Mouse (Mus musculus): Measurements from ENCODE around the gene 4930519G04Rik. TPM values are rescaled to one million over a fixed set of nuclear protein-coding genes. Genes with fewer than 3 reads are reported as not detected.
"Not testable (repeated sequence)": the region's sequence is repeated elsewhere in the genome, so short reads cannot be mapped to it uniquely, and the experiment has no call there.

The 4930519G04Rik gene
- total and polyA plus RNA-seq, 3 experiments, result not detected

DNA sequence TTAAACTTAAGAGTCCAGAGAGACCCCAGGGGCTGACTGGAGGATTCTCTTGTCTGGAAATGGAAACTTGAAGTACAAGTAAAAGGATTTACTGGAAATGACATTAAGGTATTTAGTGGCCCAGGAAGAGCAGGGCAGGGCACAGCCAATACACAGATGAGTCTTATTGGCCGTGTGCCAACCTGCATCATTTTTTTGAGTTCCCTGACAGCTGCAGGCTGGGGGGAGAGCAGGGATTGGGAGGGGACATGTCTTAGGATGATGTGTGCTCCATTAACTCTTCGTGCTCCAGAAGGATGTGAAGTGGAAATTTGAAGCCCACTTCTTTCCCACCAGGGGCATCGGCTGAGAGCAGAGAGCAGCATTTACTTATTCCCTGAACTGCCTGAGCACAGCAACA is 11.3 kb upstream of the 4930519G04Rik start:
- DNase-seq, result not testable (repeated sequence)

DNA sequence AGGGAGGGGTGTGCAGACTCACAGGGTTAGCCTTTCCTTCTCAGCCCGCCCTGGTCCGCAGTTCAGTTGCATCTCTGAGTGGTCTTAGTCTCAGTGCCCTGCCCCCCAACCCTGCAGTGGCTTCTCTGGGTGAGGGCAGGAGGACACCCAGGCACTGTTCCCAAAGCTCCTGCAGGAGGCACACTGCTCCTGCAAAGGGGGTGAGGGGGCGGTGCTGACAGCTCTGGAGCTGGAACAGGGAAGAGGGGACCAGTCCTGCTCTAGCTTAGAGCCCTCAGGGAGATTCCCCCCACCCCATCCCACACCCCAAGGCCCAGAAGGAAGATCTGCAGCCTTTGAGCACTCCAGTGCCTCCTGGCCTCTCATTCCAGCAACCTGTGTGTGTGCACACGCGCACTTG is 10.8 kb upstream of the 4930519G04Rik start:
- no peak for DNase-seq

DNA sequence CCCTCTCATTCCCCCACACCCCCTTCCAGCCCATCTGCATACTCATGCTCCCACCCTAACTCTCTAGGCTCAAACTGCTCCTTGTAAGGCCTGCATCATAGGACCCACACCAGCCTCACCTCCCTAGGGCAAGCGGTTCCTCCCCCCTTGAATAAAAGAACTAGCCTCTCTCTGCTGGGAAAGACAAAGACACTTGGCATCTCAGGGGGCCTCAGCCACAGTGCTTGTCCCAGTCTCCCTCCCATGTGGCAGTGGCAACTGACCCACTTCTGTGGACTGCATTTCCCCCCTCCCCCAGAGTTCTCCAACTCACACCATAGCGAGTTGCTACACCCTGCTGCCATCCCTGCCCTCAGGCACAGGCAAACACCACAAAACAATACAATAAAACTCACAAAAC is 9.1 kb upstream of the 4930519G04Rik start:
- not testable (repeated sequence) for DNase-seq

DNA sequence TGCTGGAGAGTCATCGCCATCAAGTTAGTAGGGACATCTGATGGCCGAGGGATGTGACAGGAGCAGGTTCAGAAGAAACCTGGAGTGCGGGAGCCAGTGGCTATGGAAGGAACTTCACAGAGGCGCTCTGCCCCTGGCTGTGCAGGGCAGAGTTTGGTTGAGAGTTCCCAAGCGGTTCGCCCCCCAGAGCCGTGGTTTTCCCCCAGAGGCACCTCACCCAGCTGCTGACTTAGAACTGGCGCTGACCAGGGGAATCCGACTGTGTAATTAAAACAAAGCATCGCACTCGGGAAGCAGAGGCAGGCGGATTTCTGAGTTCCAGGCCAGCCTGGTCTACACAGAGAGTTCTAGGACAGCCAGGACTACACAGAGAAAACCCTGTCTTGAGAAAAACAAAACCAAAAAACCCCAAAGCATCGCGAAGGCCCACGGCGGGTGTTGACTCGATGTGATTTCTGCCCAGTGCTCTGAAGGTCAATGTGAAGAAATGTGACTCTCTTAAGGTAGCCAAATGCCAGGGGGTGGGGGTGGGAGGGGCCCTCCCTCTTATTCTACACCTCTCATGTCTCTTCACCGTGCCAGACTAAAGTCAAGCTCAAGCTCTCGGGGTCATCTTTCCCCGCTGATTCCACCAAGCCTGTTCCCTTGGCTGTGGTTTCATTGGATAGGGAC is 1.8 kb upstream of the 4930519G04Rik start:
- DNase-seq, result no peak

DNA sequence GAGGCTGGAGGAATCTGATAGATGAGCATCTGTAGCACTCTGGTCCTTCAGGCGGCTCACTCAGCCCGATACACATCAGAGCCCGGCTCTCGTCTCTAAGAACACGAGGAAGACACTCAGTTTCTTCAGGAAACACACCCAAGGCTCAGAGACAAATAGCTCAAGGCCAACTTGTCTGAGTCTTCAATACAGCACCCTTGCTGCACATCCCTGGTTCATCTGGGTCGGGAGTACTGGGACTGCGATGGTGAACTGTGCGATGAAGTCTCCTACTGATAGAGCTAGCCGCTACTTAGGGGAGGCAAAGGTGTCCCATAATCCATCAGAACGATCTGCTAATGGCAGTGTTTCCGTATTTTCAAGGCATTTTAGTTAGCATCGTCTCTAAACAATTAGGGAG is 5.1 kb downstream of the 4930519G04Rik start, which contains the start of gene Gm9936:
Gene Gm9936 (minus strand): TSS at position 101 of the 400 bp plus-strand sequence.
- DNase-seq, result no peak

DNA sequence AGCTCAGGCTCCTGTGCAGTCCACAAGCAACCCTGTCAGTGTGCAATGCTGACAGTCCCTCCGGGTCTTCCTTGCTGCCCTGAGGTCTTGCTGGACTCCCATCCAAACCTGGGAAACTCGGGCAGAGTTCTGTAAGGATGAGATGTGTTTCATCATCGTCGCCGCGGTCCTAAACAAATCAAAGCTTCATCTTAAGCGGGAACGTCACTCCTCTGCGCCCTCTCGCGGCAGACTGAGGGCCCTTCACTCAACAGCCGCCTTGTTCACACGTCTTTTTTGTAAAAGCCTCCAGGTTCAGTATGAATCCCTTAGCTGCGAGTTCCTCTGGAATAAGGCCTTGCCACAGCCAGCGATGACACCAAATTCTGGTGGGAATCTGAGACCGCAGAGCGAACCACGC is 5.8 kb downstream of the 4930519G04Rik start:
- peak; percentile 66 for DNase-seq

DNA sequence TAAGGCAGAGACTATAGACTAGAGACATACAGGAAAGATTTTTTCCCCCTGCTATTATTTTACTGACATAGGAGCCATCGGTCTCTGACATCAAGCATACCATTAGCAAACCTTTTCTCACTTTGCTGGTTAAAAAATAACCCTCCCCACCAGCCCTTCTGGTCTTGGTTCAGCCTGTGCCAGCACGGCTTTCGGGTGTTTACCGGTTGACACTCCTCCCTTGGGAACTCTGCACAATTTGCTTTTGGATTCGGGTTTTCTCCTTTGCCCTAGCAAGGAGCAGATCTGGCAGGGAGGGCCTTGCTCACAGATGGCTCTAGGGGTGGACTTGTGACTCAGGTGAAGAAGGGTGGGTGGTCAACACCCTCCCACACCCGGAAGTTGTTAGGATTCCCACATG is 8.3 kb downstream of the 4930519G04Rik start:
- DNase-seq, result no peak

DNA sequence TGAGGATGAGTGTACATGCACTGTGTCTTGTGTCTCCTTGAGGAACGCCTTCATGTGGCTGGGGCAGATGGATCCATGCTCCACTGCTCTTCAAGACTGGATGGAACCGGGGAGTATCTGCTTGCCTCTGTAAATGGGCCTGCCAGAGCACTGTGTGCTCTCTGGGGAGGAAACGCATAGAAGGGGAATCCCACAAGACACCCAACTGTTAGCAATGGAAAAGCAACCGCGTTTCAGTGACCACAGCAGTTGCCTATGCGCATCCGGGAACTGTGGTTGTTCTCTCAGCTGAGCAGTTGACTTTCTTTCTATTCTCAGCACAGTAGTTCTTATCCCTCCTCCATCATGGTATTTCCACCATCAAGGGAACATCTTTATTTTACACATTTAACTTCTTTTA is 11.3 kb downstream of the 4930519G04Rik start:
- no peak for DNase-seq

DNA sequence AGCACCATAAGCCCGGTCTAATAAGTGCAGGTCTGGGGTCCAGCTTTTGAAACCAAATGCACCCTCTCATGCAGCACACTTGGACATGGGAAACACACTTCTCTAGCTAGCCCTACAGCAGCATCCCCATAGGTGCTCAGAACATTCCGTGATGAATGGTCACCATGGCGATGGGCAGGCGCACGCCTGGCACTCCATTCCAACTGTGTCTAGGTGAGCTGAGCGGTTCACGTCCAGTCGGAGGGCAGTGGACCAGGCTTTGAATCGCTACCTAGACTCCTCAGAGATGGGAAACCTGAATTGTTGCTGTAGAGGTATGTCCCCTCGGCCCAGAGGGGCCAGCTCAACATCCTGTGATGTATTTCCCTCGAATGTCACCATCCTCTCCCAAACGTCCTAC is 11.8 kb downstream of the 4930519G04Rik start:
- DNase-seq, result no peak

DNA sequence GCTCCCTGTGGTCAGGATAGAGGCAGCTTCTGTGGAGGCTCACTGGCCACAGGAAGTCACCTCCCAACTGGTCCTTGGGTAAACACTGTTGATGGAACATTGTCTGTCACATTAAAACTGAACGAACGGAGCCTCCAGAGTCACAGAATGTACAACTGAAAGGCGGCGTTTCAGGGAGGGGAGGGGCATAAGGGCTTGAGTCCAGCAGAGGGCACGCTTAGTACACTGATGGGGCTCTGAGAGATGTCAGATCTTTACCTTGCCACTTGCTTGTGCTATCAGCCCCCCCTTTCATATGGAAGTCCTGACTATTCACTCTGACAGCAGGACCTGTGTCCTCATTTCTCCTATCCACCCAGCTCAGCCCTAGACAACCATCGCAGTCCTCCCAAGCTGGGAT is 22.4 kb downstream of the 4930519G04Rik start:
- peak; percentile 18 for DNase-seq

DNA sequence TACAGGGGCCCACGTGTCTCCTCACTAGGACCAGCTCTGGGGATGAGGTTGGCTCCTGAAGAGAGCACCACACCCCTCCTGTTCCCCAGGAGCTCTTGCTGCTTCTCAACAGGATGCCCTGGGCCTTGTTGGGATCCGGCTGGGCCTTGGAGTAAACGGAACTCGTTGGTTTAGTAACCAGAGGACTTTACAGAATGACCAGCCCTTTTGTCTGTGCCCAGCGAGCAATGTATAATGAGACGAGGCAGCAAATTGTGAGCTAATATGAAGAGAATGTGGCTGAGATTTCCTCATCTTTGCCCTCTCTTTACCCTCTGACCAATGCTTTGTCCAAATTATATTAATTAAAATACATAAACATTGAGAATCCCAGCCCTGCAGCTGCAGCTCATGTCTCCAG is 22.9 kb downstream of the 4930519G04Rik start:
- DNase-seq, result no peak

DNA sequence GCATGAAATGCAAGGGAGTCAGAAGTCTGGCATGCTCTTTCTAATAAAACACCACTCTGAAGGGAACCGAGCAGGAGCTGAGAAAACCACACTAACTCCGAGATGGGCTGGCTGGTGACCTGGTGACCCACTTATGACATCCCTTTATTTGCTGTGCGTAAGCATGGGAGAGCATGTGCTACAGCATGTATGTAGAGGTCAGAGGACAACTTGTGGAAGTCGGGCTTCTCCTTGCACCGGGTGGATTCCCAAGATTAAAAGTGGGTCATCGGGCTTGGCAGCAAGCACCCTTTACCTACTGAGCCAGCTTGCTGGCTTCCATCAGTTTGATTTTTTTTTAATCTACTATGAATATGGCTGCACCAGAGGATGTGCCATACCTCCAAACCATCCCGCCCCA is 24.0 kb downstream of the 4930519G04Rik start:
- no peak for DNase-seq

DNA sequence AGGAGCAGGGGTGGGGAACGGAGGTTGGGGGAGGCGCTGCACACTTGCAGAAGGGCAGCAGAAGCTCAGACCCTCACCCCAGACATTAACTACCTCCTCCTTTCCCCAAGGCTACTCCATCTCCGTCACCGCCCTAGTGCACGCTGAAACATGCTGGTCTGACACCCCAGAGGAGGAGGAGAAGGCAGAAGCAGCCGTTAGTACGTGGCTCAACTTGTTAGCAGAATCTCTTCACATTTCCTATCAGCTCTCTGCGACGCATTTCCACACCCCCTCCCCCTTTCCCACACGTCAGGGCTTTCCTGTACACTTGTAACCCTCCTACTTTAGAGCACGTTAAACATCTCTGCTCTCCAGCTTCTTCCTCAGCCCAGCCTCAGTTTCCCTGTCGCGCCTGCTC is 25.9 kb downstream of the 4930519G04Rik start:
- DNase-seq, result no peak

DNA sequence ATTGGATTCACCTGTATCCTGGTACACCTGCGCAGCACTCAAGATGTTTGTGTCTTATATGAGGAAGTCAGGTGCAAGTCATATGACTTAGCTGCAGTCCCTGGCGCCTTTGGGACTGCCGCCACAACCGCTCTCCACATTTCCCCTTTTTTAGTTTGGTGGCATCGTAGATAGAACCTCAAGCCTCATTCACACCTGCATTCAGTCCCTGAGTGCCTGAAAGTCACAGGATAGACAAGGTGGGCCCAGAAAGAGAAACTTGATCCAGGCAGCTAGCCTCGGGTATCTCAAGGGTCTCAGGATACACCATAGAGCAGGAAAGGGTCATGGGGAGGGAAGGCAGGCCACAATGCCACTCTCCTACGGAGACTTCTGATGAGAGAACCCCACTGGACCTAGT is 28.9 kb downstream of the 4930519G04Rik start:
- not testable (repeated sequence) for DNase-seq

DNA sequence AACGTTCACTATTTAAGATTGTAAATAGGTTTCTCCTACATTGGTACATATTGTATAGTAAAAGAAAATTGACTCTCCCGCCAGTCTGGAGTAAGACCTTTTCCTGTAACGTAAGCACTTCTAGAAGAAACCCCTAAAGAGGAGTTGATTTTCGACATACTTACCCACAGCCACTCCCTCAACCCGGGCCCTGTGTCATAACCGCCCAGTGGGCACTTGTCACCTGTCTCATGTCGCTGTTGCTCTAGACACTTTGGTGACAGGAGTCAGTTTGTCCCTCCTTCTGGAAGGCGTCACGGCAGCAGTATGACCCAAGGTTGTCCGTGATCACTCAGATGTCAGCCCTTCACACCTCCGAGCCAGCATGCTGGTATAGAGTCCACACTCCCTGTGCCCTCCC is 29.6 kb downstream of the 4930519G04Rik start:
- no peak for DNase-seq

DNA sequence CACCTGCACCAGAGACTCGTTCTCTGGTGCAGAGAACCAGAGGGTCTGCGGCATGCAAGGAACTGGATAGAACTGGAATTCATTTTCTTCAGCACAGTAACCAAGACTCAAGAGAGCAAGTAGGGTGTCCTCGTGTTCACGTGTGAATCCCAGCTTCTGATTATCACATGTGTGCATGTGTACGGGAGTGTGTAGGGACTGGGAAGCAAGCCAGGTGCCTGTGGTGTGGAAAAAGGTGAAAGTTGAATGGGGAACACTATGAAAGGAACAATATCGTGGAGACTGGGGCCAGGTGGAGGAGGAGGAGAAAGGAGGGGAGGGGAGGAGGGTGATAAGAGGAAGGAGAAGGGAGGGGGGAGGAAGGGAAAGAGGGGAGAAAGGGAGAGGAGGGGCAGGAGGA is 33.3 kb downstream of the 4930519G04Rik start:
- DNase-seq, result no peak

DNA sequence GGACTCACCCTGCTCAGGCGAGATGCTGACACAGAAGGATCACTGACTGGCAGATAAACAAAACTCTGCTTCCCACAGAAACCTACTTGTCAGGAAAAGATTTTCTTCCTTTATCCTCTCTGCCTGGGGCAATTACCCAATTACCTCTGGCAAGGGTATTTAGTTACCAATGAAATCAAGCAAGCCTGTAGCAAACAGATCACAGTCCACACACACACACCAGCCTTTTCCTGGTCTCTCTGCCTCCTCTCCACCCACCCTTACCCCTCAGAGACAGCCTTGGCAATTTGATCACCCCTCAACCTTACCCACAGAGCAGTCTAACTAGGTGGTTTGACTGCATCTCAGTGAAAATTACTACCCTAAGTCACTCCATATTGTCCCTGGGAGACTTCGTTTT is 35.5 kb downstream of the 4930519G04Rik start:
- no peak for DNase-seq

DNA sequence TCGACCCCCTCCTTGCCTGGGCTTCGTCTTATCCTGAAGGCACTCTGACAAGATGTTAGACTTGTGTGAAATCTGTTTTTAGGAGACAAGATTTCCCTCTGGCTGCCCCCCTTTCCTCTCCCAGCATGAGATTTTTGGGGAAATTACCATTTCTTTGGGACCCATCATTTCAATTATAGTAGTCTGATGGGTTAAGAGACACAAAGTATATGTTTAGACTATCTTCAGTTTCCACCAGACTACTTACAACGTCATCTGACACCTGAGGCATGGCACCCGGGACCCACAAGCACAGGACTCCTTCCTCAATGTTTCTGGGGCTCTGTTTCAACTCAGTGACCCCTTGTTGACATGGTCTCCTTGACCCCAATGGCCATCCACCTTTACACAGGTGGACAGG is 42.1 kb downstream of the 4930519G04Rik start:
- DNase-seq, result no peak

DNA sequence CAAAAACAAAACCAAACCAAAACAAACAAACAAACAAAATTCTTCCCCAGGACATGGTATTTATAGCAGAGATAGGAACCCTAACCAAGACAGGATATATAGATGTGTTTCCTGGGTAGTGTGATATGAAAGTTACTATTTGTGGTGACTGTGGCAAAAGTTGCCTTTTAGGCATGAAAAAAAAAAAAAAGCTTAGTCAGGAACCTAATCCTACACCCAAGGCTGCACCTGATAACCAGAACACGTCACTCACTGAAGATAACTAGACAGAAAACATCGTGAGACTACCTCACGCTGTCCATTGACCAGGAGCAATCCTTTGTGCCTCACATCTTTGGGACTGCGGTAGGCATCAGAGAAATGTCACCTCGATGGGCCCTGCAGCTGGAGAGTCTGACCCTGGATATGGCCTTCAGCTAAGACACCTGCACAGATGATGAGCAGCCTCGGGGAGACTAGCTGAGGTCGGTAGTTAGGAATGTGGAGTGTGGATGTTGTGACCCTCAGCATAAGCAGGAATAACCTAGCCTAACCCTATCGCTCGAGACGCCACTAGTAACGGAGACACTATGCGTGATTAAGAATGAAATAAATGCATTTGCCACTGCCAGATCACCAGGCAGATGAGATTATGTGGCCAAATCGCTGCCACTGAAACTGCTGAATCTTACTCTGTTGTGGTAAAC is 43.4 kb downstream of the 4930519G04Rik start, which contains the start of gene Oasl2:
Gene Oasl2 (plus strand): TSS at position 249 of the 686 bp plus-strand sequence.
- no peak for DNase-seq

DNA sequence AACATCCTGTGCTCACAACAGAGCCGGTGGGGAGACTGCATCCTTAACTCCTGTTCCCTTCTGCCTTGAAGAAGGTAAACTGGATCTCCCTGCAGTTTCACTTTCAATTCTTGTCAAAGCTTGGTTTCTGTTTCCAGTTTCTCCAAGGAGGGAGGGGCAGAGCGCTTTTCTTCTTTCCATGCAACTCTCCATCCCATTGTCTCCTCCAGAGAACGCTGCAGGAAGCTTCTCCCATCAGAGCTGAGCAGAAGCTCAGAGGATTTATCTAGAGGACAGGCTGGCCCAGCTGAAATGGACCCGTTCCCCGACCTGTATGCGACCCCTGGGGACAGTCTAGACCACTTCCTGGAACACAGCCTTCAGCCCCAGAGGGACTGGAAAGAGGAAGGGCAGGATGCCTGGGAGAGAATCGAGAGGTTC is 43.9 kb downstream of the 4930519G04Rik start:
- DNase-seq, result peak; percentile 46

DNA sequence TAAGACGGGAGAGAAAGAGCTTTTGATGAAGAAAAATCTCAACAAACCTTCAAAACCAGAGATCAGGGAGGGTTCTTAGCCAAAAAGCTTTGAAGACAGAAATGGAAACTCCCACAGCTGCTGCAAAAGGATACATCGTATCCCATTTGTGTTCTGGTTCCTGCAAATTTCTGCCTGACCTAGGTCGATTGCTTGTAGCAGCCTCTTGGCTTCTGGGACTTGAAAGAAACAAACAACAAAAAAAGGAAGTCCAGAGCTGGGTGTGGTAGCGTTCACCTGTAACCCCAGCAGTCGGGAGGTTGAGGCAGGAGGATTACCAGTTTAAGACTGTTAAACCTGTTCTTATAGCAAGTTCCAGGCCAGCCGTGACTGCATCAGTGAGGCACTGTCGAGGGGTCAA is 45.4 kb downstream of the 4930519G04Rik start:
- DNase-seq, result no peak

DNA sequence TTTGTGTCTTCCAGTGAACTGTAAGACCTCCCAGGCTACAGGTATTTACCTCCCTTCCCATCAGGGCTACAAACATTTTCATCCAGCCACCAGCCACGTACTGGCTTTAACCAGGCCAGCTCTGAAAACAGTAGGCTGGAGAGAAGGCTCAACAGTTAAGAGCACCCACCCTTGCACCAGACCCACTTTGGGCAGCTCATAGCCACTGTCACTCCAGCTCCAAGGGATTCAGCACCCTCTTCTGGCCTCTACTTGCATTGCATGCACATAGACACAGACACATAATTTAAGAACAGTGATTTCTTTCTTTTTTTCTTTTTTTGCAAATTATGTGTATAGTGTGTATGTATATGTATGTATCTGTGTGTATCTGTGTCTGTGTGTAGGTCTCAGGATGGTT is 48.9 kb downstream of the 4930519G04Rik start:
- DNase-seq, result peak; percentile 26

DNA sequence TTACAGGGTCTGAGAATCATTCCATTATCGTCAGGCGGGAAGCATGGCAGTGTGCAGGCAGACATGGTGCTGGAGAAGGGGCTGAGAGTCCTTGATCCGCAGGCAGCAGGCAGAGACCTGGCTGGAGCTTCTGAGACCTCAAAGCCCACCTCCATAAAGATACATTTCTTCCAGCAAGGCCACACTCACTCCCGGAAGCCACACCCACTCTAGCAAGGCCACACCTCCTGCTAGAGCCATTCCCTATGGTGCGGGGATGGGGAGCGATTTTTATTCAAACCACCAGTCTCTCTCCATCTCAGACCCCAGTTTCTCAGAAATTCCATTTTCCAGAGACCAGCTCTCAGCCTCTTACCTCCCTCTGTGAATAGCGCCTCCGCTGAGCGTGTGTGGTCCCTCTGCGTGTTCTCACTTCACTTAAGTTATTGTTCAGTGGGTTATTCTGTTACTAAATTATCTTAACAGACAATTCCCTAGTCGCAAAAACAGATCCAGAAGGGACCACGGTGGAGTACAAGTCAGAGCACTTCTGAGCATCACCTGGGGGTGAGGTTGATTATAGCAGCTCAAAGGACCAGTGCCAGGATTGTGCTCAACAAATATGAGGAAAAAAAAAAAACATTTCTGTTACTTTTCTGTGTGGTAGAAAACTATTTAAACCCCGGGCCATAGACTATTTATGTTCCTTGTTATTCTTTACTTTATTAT is 55.3 kb downstream of the 4930519G04Rik start:
- DNase-seq, result no peak
